Comparison of ENCODE assay signal across 17 mouse cellular contexts in the genomic region with DNA sequence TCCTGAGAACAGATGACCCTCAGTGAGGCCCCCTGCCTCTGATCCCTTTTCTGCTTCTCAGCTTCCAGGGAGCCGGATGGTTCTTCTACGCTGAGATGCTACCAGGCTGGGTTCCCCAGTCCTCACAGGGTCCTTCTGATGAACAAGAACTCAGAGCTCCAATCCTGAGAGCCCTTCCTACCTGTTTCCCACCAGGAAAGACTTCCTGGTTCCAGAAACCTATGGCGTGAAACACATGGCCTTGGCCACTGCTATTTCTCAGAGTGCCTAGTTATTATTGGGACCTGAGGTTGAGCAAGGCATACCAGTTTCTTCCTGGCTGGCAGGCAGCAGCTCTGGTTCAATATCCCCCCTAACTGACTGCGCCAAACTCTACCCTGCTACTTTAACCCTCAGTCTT. TPM values are rescaled to one million over a fixed set of nuclear protein-coding genes. Genes with fewer than 3 reads are reported as not detected.
A peak's percentile ranks its signal among the peaks of the same experiment; 100 is the strongest.
DNase-seq lines count a peak whose midpoint lies in the region; ATAC-seq and TF ChIP-seq lines count a peak whose summit lies in the region.
"Had no signal": no experiment of that assay in that cellular context is flagged by ENCODE, and none has a peak within 500 bp of the region (broad histone marks: within the 10 kb centered on the region; RNA-seq: fewer than 3 reads in every experiment).

No protein-coding gene starts in this region.

- DNase-seq in cerebellum, adult 18-20 months: peak; percentile 35 to 43
- DNase-seq in cerebellum, postnatal 4 days (ENCODE audit: low spot score in 2 of 2): no peak
- no peak for DNase-seq in heart, adult 11 months
- peak; percentile 20 for DNase-seq in limb, embryonic 11.5 days (ENCODE audit: low spot score)
- DNase-seq in forebrain, postnatal 0 days: no peak
- no peak for DNase-seq in layer of hippocampus, adult 11-12 months (ENCODE audit: low spot score)
- DNase-seq: adrenal gland, adult 2 months; heart, postnatal 4 days; right cerebral cortex, adult 18-20 months had no signal

- H3K9me3 ChIP-seq in heart, embryonic 13.5 days: no peaks in the 10 kb centered on the region
- H3K9me3 ChIP-seq in E14TG2a.4 (ENCODE audit: low read length): no peaks in the 10 kb centered on the region
- H3K9me3 ChIP-seq in limb, embryonic 11.5 days (ENCODE audit: control insufficient read depth, low read length): no peaks in the 10 kb centered on the region
- no peaks in the 10 kb centered on the region for H3K9me3 ChIP-seq in forebrain, postnatal 0 days (ENCODE audit: low read length)
- H3K9me3 ChIP-seq: forebrain, embryonic 15.5 days; kidney, embryonic 15.5 days had no signal

- no peak overlapping the region for H3K27ac ChIP-seq in heart, embryonic 13.5 days (replicated peaks)
- 0 out of 2 replicates have a peak overlapping the region, but pooled peaks have one; percentile 5 for H3K27ac ChIP-seq in limb, embryonic 11.5 days (replicated peaks; ENCODE audit: low read depth, low read length)
- H3K27ac ChIP-seq in forebrain, postnatal 0 days (ENCODE audit: low read depth, low read length): no peak overlapping the region
- H3K27ac ChIP-seq: forebrain, embryonic 15.5 days; kidney, embryonic 15.5 days; liver, embryonic 14.5 days had no signal

- H3K4me1 ChIP-seq in heart, embryonic 13.5 days: peaks cover 51% of the 10 kb centered on the region
- H3K4me1 ChIP-seq in E14TG2a.4 (replicated peaks; ENCODE audit: low read depth, low read length): peaks cover 79% of the 10 kb centered on the region
- H3K4me1 ChIP-seq in limb, embryonic 11.5 days (ENCODE audit: control insufficient read depth, insufficient read depth, low read length): peaks cover 18% of the 10 kb centered on the region
- no peaks in the 10 kb centered on the region for H3K4me1 ChIP-seq in forebrain, postnatal 0 days (ENCODE audit: insufficient read depth)

- no peak for ATAC-seq in heart, embryonic 13.5 days (ENCODE audit: extremely low read depth, insufficient number of reproducible peaks, low FRiP score, low TSS enrichment)
- ATAC-seq in limb, embryonic 11.5 days (ENCODE audit: insufficient number of reproducible peaks, low FRiP score, low TSS enrichment, low read depth): no peak
- ATAC-seq in forebrain, postnatal 0 days: no peak
- ATAC-seq: CD4-positive, CD25-positive, alpha-beta regulatory T cell, adult 4 months; forebrain, embryonic 15.5 days; lung, postnatal 0 days; midbrain, embryonic 16.5 days had no signal

- no peak overlapping the region for H3K4me2 ChIP-seq in heart, embryonic 13.5 days
- no peak overlapping the region for H3K4me2 ChIP-seq in limb, embryonic 11.5 days (ENCODE audit: low read depth, severe bottlenecking)
- H3K4me2 ChIP-seq in forebrain, postnatal 0 days (ENCODE audit: low read depth): no peak overlapping the region
- H3K4me2 ChIP-seq: forebrain, embryonic 15.5 days; kidney, embryonic 15.5 days had no signal

- H3K27me3 ChIP-seq in heart, embryonic 13.5 days (replicated peaks): no peaks in the 10 kb centered on the region
- H3K27me3 ChIP-seq in E14TG2a.4 (ENCODE audit: insufficient read depth, low read length): peaks cover 19% of the 10 kb centered on the region
- no peaks in the 10 kb centered on the region for H3K27me3 ChIP-seq in limb, embryonic 11.5 days (ENCODE audit: control insufficient read depth, insufficient read depth, low read length)
- H3K27me3 ChIP-seq in forebrain, postnatal 0 days (ENCODE audit: insufficient read depth, low read length): no peaks in the 10 kb centered on the region
- H3K27me3 ChIP-seq: forebrain, embryonic 15.5 days; kidney, embryonic 15.5 days had no signal

- 87% methylated on average over 4 of the region's 4 CpGs for WGBS in heart, embryonic 13.5 days
- 79% methylated on average over 4 of the region's 4 CpGs for WGBS in limb, embryonic 11.5 days
- WGBS in forebrain, postnatal 0 days: 93% methylated on average over 4 of the region's 4 CpGs

- TF ChIP-seq CTCF in E14TG2a.4 (conservative IDR thresholded peaks at IDR 0.05; ENCODE audit: low read length): no peak
- no peak for TF ChIP-seq CTCF in forebrain, postnatal 0 days (IDR thresholded peaks at IDR 0.05; ENCODE audit: low read depth)

- H3K36me3 ChIP-seq in heart, embryonic 13.5 days: no peaks in the 10 kb centered on the region
- peaks cover 15% of the 10 kb centered on the region for H3K36me3 ChIP-seq in E14TG2a.4 (ENCODE audit: insufficient read depth, low read length)
- H3K36me3 ChIP-seq in limb, embryonic 11.5 days (ENCODE audit: control insufficient read depth, insufficient read depth, low read length): no peaks in the 10 kb centered on the region
- no peaks in the 10 kb centered on the region for H3K36me3 ChIP-seq in forebrain, postnatal 0 days (ENCODE audit: insufficient read depth)
- H3K36me3 ChIP-seq: forebrain, embryonic 15.5 days; kidney, embryonic 15.5 days had no signal

- peak overlapping the region; percentile 64 for H3K9ac ChIP-seq in heart, embryonic 13.5 days
- no peak overlapping the region for H3K9ac ChIP-seq in limb, embryonic 11.5 days (ENCODE audit: low read length)
- no peak overlapping the region for H3K9ac ChIP-seq in forebrain, postnatal 0 days
- H3K9ac ChIP-seq: forebrain, embryonic 15.5 days; kidney, embryonic 15.5 days; liver, embryonic 14.5 days had no signal

- no peak overlapping the region for H3K4me3 ChIP-seq in heart, embryonic 13.5 days
- peak overlapping the region; percentile 56 for H3K4me3 ChIP-seq in E14TG2a.4 (replicated peaks; ENCODE audit: low read length)
- no peak overlapping the region for H3K4me3 ChIP-seq in limb, embryonic 11.5 days (ENCODE audit: low read depth, low read length)
- no peak overlapping the region for H3K4me3 ChIP-seq in forebrain, postnatal 0 days (ENCODE audit: low read depth, low read length)
- H3K4me3 ChIP-seq: forebrain, embryonic 15.5 days; kidney, embryonic 15.5 days had no signal

RNA-seq across cellular contexts. Expression of gene Zmynd8, which starts 3.1 kb away (rescaled TPM):
- 41.5 and 42.4 TPM in 2 replicates for polyA plus RNA-seq in heart, embryonic 13.5 days (2015; fragmentation: Nextera tagmentation; extraction: Ambion mirVana)
- polyA plus RNA-seq in limb, embryonic 11.5 days (2014; fragmentation: Nextera tagmentation; extraction: Ambion mirVana): 43.5 and 46.9 TPM in 2 replicates
- 51.4 and 63.5 TPM in 2 replicates for total RNA-seq in forebrain, postnatal 0 days (2014; rRNA removed)
- 37.7 and 45.7 TPM in 2 replicates for polyA plus RNA-seq in forebrain, postnatal 0 days (2015; fragmentation: Nextera tagmentation; extraction: Ambion mirVana)

Comparison
In these comparisons a context has a peak if more than half of its experiments do, and no peak if none do; other contexts are left out.
1. DNase-seq: peak in cerebellum, adult 18-20 months (2 of 2) and limb, embryonic 11.5 days (single experiment); none in cerebellum, postnatal 4 days (0 of 2), heart, adult 11 months (single experiment), forebrain, postnatal 0 days (single experiment) and layer of hippocampus, adult 11-12 months (single experiment).